Mouse (Mus musculus) forebrain, embryonic 13.5 days (tissue): ENCODE measurements around the gene Peli2. TPM values are rescaled to one million over a fixed set of nuclear protein-coding genes. Genes with fewer than 3 reads are reported as not detected.
A peak's percentile ranks its signal among the peaks of the same experiment; 100 is the strongest.

Experiments used
- ATAC-seq: fragments of 200-750 bp; cut with Nextera tagmentation; 2 replicates; pipeline ENCODE4 v1.8.0; 2017
- H3K27ac ChIP-seq: fragments of 300-500 bp; sonication (generic); 2 replicates; pipeline ENCODE4 v1.5.1; 2015; ENCODE audit warnings: inconsistent platforms, mild to moderate bottlenecking, moderate library complexity
- H3K27me3 ChIP-seq: fragments of 300-500 bp; sonication (generic); 2 replicates; pipeline ENCODE4 v1.6.1; 2015; ENCODE audit warnings: mild to moderate bottlenecking, inconsistent platforms
- H3K36me3 ChIP-seq: fragments of 300-500 bp; sonication (generic); 2 replicates; pipeline ENCODE4 v1.6.1; 2015; ENCODE audit warnings: mild to moderate bottlenecking, inconsistent platforms; ENCODE audit not compliant: poor library complexity, severe bottlenecking
- H3K4me1 ChIP-seq: fragments of 300-500 bp; sonication (generic); 2 replicates; pipeline ENCODE4 v1.6.1; 2015; ENCODE audit warnings: inconsistent platforms
- H3K4me2 ChIP-seq: fragments of 300-500 bp; sonication (generic); 2 replicates; pipeline ENCODE4 v1.6.1; 2015; ENCODE audit warnings: inconsistent platforms, mild to moderate bottlenecking, moderate library complexity
- H3K4me3 ChIP-seq: fragments of 300-500 bp; sonication (generic); 2 replicates; pipeline ENCODE4 v1.5.1; 2015; ENCODE audit warnings: mild to moderate bottlenecking, inconsistent platforms
- H3K9ac ChIP-seq: fragments of 300-500 bp; sonication (generic); 2 replicates; pipeline ENCODE4 v1.6.1; 2015; ENCODE audit warnings: mild to moderate bottlenecking, inconsistent platforms
- H3K9me3 ChIP-seq: fragments of 300-500 bp; sonication (generic); replicated peaks from 2 replicates; pipeline ENCODE4 v1.6.1; 2016; ENCODE audit warnings: inconsistent platforms
- WGBS: fragments of 180-500 bp; shearing (Covaris S2); methylation state at CpG from one replicate; pipeline ENCODE4 v1.1.7; 2015; 5-methylcytosine and 5-hydroxymethylcytosine counted together
- polyA plus RNA-seq: library from polyadenylated mRNA; unstranded; fragments of >200 nt; fragmentation: Nextera tagmentation; extraction: Ambion mirVana; gene quantifications from 2 replicates; pipeline ENCODE4 v1.2.1, GENCODE M21; 2015

Peli2 gene
- polyA plus RNA-seq, 1 experiment from 2014 or later, result 8.5 TPM

- H3K4me2 ChIP-seq, result no peak overlapping the region
- no peaks in the 10 kb centered on the region for H3K9me3 ChIP-seq
- H3K27me3 ChIP-seq, result no peaks in the 10 kb centered on the region
- no peaks in the 10 kb centered on the region for H3K36me3 ChIP-seq
- H3K4me3 ChIP-seq, result no peak overlapping the region
- H3K27ac ChIP-seq, result no peak overlapping the region
- H3K4me1 ChIP-seq, result 0 out of 2 replicates have a peak, but pooled peaks cover 7% of the 10 kb centered on the region
- 76% methylated on average over 2 of the region's 2 CpGs for WGBS
- H3K9ac ChIP-seq, result no peak overlapping the region
- no peak for ATAC-seq
Observed at GRCm38 (mm10) chr14:48288600-48288999, 168.0 kb downstream of the Peli2 start.

GRCm38 (mm10) chr14:48289602-48290599 lies 169.3 kb downstream of the Peli2 start:
- no peak overlapping the region for H3K4me2 ChIP-seq
- no peak overlapping the region for H3K27ac ChIP-seq
- H3K4me3 ChIP-seq, result no peak overlapping the region
- H3K27me3 ChIP-seq, result no peaks in the 10 kb centered on the region
- H3K9me3 ChIP-seq, result no peaks in the 10 kb centered on the region
- ATAC-seq, result no peak
- H3K4me1 ChIP-seq, result 0 out of 2 replicates have a peak, but pooled peaks cover 7% of the 10 kb centered on the region
- WGBS, result 87% methylated on average over 10 of the region's 10 CpGs
- H3K36me3 ChIP-seq, result no peaks in the 10 kb centered on the region
- H3K9ac ChIP-seq, result no peak overlapping the region

DNA sequence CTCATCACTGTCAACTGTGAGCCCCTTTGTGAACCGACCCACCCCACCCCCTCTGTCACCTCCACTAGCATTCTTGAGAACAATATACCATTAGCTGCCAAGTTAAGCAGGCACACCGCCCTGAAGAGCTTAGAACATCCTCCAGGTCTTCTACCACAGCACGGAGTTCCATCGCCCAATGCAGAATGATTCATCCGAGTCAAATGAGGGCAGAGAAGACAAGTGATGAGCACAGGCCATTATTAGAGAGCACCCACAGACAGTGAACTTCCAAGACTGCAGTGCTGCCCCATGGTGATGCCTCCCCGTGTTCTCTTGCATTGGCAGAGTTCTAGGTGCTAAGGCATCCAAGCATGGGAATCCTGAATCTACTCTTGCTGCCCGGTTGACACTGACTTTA lies 172.9 kb downstream of the Peli2 start:
- WGBS, result 88% methylated on average over 7 of the region's 7 CpGs
- no peaks in the 10 kb centered on the region for H3K9me3 ChIP-seq
- no peaks in the 10 kb centered on the region for H3K27me3 ChIP-seq
- no peak overlapping the region for H3K9ac ChIP-seq
- H3K4me1 ChIP-seq, result peaks cover 14% of the 10 kb centered on the region; the same call in 1 of the 2 replicates
- no peak overlapping the region for H3K4me2 ChIP-seq
- no peak for ATAC-seq
- H3K4me3 ChIP-seq, result no peak overlapping the region
- H3K36me3 ChIP-seq, result no peaks in the 10 kb centered on the region
- no peak overlapping the region for H3K27ac ChIP-seq

GRCm38 (mm10) chr14:48295410-48295809 lies 174.8 kb downstream of the Peli2 start:
- 61% methylated on average over 5 of the region's 5 CpGs for WGBS
- Histone ChIP-seq H3K4me2 (no peak overlapping the region), H3K36me3 (no peaks in the 10 kb centered on the region)

GRCm38 (mm10) chr14:48295815-48296271 lies 175.2 kb downstream of the Peli2 start:
- H3K4me2 ChIP-seq, result no peak overlapping the region
- no peaks in the 10 kb centered on the region for H3K9me3 ChIP-seq
- H3K4me1 ChIP-seq, result peaks cover 7% of the 10 kb centered on the region; the same call in 1 of the 2 replicates
- H3K27ac ChIP-seq, result no peak overlapping the region
- no peak overlapping the region for H3K9ac ChIP-seq
- H3K4me3 ChIP-seq, result no peak overlapping the region
- no peak for ATAC-seq
- H3K27me3 ChIP-seq, result no peaks in the 10 kb centered on the region
- WGBS, result 42% methylated on average over 7 of the region's 7 CpGs
- no peaks in the 10 kb centered on the region for H3K36me3 ChIP-seq

More at GRCm38 (mm10) chr14:48295410-48295809, 174.8 kb downstream of the Peli2 start:
- Histone ChIP-seq H3K27me3 (no peaks in the 10 kb centered on the region), H3K27ac (no peak overlapping the region), H3K9ac (no peak overlapping the region), H3K4me1 (peaks cover 7% of the 10 kb centered on the region; the same call in 1 of the 2 replicates), H3K4me3 (no peak overlapping the region), H3K9me3 (no peaks in the 10 kb centered on the region)
- no peak for ATAC-seq

GRCm38 (mm10) chr14:48296820-48297219 lies 176.2 kb downstream of the Peli2 start:
- no peaks in the 10 kb centered on the region for H3K36me3 ChIP-seq
- 100% methylated on average over 1 of the region's 1 CpGs for WGBS
- no peaks in the 10 kb centered on the region for H3K27me3 ChIP-seq
- H3K9ac ChIP-seq, result no peak overlapping the region
- H3K4me1 ChIP-seq, result peaks cover 7% of the 10 kb centered on the region; the same call in 1 of the 2 replicates
- H3K4me2 ChIP-seq, result no peak overlapping the region
- no peak overlapping the region for H3K4me3 ChIP-seq
- no peak for ATAC-seq
- no peak overlapping the region for H3K27ac ChIP-seq
- no peaks in the 10 kb centered on the region for H3K9me3 ChIP-seq

DNA sequence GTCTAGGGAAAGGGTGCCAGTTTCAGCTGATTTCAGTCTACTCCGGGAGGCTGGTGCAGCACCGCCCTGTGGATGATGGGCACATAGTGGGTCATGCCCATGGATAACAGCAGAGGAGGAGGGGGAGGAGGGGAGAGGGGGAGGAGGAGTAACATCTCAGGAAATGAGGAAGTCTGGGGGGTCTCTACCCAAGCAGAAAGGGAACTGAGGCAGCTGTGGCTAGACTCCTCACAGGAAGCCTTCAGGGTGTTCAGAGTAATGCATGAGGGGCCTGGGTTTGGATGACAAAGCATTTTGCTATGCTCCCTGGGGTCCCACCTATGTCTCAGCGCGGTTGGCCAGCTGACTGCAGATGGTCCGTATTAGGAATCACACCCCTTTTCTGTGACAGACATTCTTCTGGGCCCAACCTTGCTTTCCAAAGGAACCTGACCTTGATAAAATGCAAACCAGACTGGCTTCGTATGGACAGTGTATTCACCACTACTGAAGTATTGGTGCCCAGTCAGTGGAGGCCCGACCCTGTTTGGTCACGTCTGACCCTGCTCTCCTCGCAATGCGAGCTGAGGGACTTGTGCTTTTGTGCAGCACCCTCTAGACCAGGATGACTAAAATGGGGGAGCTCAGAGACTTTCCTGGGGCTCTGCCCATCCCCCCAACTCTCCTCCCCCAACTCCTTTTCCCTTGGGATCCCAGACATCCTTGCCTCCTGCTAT lies 182.0 kb downstream of the Peli2 start:
- Histone ChIP-seq H3K4me3 (no peak overlapping the region), H3K36me3 (no peaks in the 10 kb centered on the region), H3K4me1 (no peaks in the 10 kb centered on the region), H3K9ac (no peak overlapping the region), H3K9me3 (no peaks in the 10 kb centered on the region; the same call in 1 of the 2 replicates), H3K27me3 (no peaks in the 10 kb centered on the region), H3K27ac (no peak overlapping the region), H3K4me2 (no peak overlapping the region)
- ATAC-seq, result no peak
- WGBS, result 91% methylated on average over 10 of the region's 10 CpGs

GRCm38 (mm10) chr14:48303235-48303634 lies 182.6 kb downstream of the Peli2 start:
- no peak overlapping the region for H3K9ac ChIP-seq
- no peaks in the 10 kb centered on the region for H3K4me1 ChIP-seq
- no peak overlapping the region for H3K27ac ChIP-seq
- H3K36me3 ChIP-seq, result no peaks in the 10 kb centered on the region
- WGBS, result 73% methylated on average over 6 of the region's 6 CpGs
- H3K27me3 ChIP-seq, result no peaks in the 10 kb centered on the region
- 0 out of 2 replicates have a peak, but pooled peaks have one; percentile 36 for ATAC-seq
- no peaks in the 10 kb centered on the region; the same call in 1 of the 2 replicates for H3K9me3 ChIP-seq
- no peak overlapping the region for H3K4me3 ChIP-seq
- H3K4me2 ChIP-seq, result no peak overlapping the region

- Histone ChIP-seq H3K9me3 (no peaks in the 10 kb centered on the region; the same call in 1 of the 2 replicates), H3K4me2 (no peak overlapping the region), H3K4me1 (no peaks in the 10 kb centered on the region), H3K27ac (no peak overlapping the region), H3K36me3 (no peaks in the 10 kb centered on the region), H3K4me3 (no peak overlapping the region), H3K9ac (no peak overlapping the region), H3K27me3 (no peaks in the 10 kb centered on the region)
- WGBS, result 93% methylated on average over 9 of the region's 9 CpGs
- ATAC-seq, result no peak
Observed at GRCm38 (mm10) chr14:48303841-48304240, 183.2 kb downstream of the Peli2 start.

GRCm38 (mm10) chr14:48313234-48313633 lies 192.6 kb downstream of the Peli2 start:
- H3K9me3 ChIP-seq, result no peaks in the 10 kb centered on the region
- no peak overlapping the region for H3K4me3 ChIP-seq
- no peak overlapping the region for H3K27ac ChIP-seq
- no peaks in the 10 kb centered on the region for H3K36me3 ChIP-seq
- no peaks in the 10 kb centered on the region for H3K27me3 ChIP-seq
- no peak for ATAC-seq
- no peak overlapping the region for H3K9ac ChIP-seq
- H3K4me1 ChIP-seq, result no peaks in the 10 kb centered on the region
- 65% methylated on average over 3 of the region's 3 CpGs for WGBS
- no peak overlapping the region for H3K4me2 ChIP-seq

- Histone ChIP-seq H3K27me3 (no peaks in the 10 kb centered on the region), H3K4me2 (no peak overlapping the region), H3K9ac (no peak overlapping the region), H3K4me3 (no peak overlapping the region), H3K36me3 (no peaks in the 10 kb centered on the region), H3K9me3 (no peaks in the 10 kb centered on the region), H3K27ac (no peak overlapping the region), H3K4me1 (no peaks in the 10 kb centered on the region)
- WGBS, result 81% methylated on average over 8 of the region's 8 CpGs
- no peak for ATAC-seq
Observed at GRCm38 (mm10) chr14:48316396-48316795, 195.8 kb downstream of the Peli2 start.
